Mouse (Mus musculus) frontal cortex, postnatal 36 days (tissue): ENCODE measurements around the gene Stpg4.

Experiments used
- DNase-seq, 2 experiments: peaks; one replicate each; pipeline ENCODE4 v3.0.0; 2022; ENCODE audit warnings: low spot score in 2 of 2

The Stpg4 gene

GRCm38 (mm10) chr17:87378354-87379159 lies 49.0 kb downstream of the Stpg4 start:
- peak; percentile 75 to 82 for DNase-seq

- DNase-seq = peak; percentile 74 to 78
Observed at GRCm38 (mm10) chr17:87377536-87377935, 50.0 kb downstream of the Stpg4 start.

GRCm38 (mm10) chr17:87376831-87377471 lies 50.6 kb downstream of the Stpg4 start:
- no peak for DNase-seq

- DNase-seq = no peak
Observed at GRCm38 (mm10) chr17:87375941-87376511, 51.5 kb downstream of the Stpg4 start.

GRCm38 (mm10) chr17:87373327-87373726 lies 54.2 kb downstream of the Stpg4 start:
- DNase-seq = no peak

GRCm38 (mm10) chr17:87372189-87372588 lies 55.4 kb downstream of the Stpg4 start:
- peak in 1 of 2 experiments; percentile 68 for DNase-seq

GRCm38 (mm10) chr17:87369270-87369759 lies 58.2 kb downstream of the Stpg4 start:
- DNase-seq = peak; percentile 78 to 87

- no peak for DNase-seq
Observed at GRCm38 (mm10) chr17:87368481-87368880, 59.1 kb downstream of the Stpg4 start.

- peak in 1 of 2 experiments; percentile 73 for DNase-seq
Observed at GRCm38 (mm10) chr17:87367640-87368039, 59.9 kb downstream of the Stpg4 start.

- no peak for DNase-seq
Observed at GRCm38 (mm10) chr17:87367228-87367627, 60.3 kb downstream of the Stpg4 start.

- no peak for DNase-seq
Observed at GRCm38 (mm10) chr17:87366520-87366919, 61.0 kb downstream of the Stpg4 start.

GRCm38 (mm10) chr17:87365268-87365667 lies 62.3 kb downstream of the Stpg4 start:
- no peak for DNase-seq

GRCm38 (mm10) chr17:87364108-87364507 lies 63.4 kb downstream of the Stpg4 start:
- DNase-seq = no peak

- DNase-seq = peak in 1 of 2 experiments; percentile 35
Observed at GRCm38 (mm10) chr17:87361132-87361531, 66.4 kb downstream of the Stpg4 start.

- DNase-seq = no peak
Observed at GRCm38 (mm10) chr17:87357506-87357905, 70.0 kb downstream of the Stpg4 start.

- no peak for DNase-seq
Observed at GRCm38 (mm10) chr17:87356261-87356660, 71.3 kb downstream of the Stpg4 start.

GRCm38 (mm10) chr17:87355456-87355855 lies 72.1 kb downstream of the Stpg4 start:
- DNase-seq = no peak

- DNase-seq = no peak
Observed at GRCm38 (mm10) chr17:87353745-87354320, 73.7 kb downstream of the Stpg4 start.

GRCm38 (mm10) chr17:87352898-87353225 lies 74.7 kb downstream of the Stpg4 start:
- DNase-seq = no peak

- DNase-seq = no peak
Observed at GRCm38 (mm10) chr17:87352106-87352897, 75.2 kb downstream of the Stpg4 start.
